Mouse (Mus musculus) liver, adult 2 months (tissue): ENCODE data around the gene Birc7.

Experiments used
- CTCF ChIP-seq: fragments of 200-500 bp; IDR thresholded peaks from 2 replicates; pipeline ENCODE4 v1.5.1; 2011; ENCODE audit warnings: low read depth, low read length, control low read depth
- POLR2A ChIP-seq: fragments of 200-500 bp; IDR thresholded peaks from 2 replicates; pipeline ENCODE4 v1.6.1; 2011; ENCODE audit warnings: low read length, control low read depth; ENCODE audit not compliant: insufficient read depth; ENCODE audit errors: extremely low read depth

- TF ChIP-seq CTCF (no peak), POLR2A (no peak)
These were observed 31.8 kb upstream of the Birc7 start for GRCm38 (mm10) chr2:180896819-180897625.
